Mouse (Mus musculus): ENCODE data around the gene Metap2.

Metap2 gene

DNA sequence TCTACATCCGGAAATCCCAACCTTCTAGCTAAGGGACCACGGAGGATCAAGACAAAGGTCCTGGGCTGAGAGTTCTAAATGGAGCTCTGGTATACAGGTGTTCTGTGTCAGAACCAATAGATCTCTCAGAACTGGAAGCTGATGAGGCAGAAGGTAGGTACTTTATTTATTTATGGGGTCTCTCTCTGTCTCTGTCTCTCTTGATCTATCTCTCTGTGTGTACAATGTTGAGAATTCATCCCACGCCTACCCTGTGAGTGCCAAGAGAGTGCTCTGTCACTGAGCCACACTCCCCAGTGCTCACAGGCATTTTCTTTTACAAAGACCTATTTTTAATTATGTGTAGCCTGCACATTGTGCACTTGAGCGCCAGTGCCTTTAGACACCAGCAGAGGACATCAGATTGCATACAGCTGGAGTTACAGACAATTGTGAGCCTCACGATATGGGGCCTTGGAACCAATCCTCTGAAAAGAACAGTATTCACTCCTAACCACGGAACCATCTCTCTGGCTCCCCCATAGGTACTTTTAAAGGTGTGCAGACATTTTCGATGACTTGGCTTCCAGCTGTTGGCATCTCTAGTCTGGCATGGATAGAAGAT is at the start of gene Metap2:
TSS of gene Metap2 (minus strand) at position 51 of the 604 bp plus-strand sequence.
- DNase-seq, result no peak

DNA sequence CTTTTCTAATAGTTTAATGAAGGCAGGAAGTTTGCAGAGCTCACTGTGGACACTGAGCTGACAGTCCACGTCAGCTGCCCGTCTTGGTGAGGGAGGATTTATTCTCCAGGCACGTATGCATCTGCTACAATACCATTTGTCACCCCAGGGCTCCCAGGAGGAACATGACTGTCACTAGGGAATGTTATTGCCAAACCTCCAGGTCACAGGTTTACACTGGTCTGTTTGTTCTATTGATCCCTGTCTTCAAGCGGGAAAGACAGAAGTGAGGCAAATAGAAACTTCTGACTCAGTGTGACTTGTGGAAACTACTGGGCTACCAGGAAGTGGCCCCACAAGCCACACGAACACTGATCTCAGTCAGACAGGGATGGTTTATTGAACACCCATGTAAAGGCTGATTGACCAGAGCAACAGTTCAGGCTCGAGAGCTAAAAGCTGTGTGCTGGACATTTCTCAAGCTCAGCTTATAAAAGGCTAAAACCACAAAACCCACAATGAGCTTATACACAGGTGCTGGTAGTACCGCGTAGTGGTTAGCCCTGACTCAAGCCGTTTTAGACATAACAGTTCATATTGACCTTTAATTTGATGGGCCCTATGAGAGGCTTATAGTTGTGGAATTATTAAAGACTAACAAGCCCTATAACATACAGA is 49.1 kb upstream of the Metap2 start:
- DNase-seq, result no peak

DNA sequence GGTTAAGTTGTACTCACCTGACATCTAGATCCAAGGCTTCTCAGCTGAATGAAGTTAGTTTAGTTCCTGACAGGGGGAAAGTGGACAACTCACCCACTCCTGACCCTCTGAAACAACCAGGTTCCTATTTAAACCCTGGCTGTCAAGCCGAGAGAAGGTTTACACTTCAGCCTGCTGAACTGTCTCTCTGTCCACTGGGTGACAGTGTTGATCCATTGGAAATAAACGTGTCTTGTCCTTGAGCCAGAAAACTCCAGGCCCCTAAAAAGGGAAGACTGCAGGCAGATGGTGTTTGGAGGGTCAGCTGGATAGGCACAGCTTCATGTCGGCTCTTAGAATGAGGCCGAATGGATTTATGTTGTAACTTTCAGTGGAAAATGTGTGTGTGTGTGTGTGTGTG is 48.5 kb upstream of the Metap2 start:
- no peak for DNase-seq

DNA sequence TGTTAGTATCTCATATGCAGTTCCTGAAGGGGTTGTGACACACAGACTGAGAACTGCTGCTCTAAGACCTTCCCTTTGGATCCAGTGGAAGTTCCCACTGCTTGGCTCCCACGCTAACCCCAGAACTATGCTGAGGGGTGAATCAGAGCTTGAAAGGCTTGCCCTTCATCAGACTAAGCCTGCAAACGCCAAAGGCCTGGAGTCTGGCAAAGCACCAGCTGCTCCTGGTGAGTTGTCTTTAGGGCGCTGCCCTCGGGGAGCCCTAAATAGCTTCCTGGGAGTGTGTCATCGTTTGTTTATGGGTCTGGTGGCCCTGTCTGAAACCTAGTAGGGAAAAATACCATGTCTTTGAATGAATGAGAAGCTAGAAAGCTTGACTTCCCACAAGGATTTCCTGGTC is 47.3 kb upstream of the Metap2 start:
- DNase-seq, result no peak

DNA sequence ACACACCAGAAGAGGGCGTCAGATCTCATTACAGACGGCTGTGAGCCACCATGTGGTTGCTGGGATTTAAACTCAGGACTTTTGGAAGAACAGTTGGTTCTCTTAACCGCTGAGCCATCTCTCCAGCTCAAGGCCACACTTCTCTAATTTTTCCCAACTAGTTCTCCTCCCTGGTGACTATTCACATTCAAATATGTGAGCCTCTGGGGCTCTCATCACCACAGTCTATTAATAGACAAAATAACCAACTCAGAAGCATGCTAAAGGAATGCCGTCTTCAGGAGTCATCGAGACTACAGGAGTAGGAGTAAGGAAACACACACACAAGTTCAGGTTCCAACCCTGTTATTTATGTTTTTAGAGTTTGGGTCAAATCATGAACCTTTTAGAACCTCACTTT is 43.4 kb upstream of the Metap2 start:
- DNase-seq, result no peak

DNA sequence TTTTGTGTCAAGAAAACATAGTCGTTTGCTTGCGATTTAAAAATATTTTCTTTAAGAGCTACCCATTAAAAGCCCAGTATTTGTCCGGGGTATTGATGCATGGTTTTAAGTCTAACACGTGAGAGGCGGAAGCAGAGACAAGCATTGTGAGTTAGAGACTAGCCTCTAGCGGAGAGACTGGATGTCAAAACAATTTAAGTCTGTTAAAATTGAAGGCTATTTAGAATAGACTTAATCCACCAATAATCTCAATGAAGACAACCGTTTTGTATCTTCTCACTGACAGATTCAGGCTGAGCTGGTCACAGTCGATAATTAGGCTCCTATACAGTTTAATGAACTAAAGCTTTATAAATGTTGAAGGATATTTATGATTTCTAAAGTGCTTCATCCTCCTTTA is 42.8 kb upstream of the Metap2 start:
- DNase-seq, result no peak

DNA sequence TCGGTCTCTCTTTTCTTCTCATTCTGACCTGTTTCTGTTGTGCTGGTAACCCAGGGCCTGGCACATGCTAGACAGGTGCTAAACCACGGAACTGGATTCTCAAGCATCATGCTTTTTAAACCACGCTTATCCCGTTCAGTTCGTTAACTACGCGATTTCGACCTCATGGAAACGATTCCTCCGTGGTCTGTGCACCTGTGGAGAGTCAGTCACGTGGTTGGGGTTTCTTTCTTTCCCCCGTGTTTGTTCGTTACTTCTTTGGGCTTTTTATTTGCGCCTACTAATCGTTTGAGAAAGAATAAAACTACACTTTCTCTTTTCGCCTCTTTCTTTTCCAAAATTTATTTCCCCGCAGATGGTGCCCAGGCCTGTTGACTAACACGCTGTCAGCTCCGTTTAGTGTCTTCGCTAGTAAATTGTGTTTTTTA is 42.0 kb upstream of the Metap2 start:
- DNase-seq, result no peak

DNA sequence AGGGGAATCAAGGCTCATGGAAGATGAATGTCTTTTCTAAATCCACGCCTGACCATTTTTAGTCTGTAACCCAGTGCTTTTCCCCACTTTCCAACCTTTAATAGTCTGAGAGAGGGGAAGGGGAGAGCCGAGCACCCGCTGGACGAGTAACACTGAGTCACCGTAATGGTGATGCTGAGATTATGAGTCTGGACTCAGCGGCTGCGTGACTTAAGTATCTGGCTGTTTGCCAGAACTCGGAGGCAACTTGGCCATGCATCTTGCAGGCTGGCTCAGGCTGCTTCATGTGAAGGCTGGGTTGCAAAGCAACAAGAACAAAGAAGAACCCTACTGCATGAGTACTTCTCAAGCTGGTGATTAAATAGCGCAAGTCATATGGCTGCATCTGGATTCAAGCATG is 37.1 kb upstream of the Metap2 start:
- no peak for DNase-seq

DNA sequence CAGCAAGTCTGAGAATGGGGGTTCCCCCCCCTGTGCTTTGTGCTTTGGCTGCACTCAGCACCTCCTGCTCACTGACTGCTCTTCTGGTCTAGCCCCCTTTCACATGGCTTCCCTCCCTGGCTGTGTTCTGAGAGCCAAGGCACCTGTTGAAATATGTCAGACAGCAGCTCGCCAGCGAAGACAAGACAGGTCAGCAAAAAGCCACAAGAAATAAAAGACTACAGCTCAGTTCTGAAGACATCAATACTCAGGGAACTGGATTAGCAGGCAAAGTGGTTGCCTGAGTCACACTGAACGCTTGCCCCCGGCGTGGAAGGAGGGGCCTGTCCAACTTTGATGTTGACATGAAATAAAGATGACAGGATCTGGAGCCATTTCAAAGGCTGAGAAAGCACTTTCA is 36.0 kb upstream of the Metap2 start:
- no peak for DNase-seq

DNA sequence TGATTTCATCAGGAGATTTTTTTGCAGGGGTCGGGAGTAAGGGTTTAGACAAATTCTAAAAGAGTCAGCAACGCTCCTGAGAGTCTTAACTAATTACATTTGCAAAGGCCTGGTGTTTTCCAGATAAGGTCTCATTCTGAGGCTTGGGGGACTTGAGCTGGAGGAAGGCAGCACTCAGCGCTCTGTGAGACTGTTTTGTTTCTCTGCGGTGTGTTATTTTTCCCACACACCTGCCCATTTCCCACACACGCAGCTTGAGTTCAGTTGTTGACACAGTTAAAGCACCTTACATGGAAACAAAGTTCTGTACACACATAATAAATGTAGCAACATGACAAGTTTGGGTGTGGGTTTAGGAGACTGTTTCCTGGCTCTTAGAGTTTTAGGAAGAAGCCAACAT is 35.1 kb upstream of the Metap2 start:
- DNase-seq, result no peak

DNA sequence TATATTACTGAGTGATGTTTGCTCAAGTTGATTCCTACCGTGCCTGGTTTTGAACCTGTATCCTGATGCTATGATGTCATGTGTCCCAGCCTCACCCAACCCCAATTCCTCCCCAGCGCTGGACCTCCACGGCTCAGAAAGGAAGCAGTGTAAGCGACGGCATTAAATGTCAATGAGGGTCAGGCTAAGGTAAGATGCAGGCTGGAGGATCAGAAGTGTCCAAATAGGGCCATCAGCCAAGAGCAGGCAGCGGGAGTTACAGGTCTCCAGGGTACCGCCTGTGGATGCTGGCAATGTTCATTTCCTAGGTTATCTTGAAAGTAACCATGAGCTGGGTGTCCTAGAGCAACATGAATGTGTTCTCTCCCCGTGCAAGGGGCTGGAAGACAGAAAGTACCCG is 34.5 kb upstream of the Metap2 start:
- DNase-seq, result no peak

DNA sequence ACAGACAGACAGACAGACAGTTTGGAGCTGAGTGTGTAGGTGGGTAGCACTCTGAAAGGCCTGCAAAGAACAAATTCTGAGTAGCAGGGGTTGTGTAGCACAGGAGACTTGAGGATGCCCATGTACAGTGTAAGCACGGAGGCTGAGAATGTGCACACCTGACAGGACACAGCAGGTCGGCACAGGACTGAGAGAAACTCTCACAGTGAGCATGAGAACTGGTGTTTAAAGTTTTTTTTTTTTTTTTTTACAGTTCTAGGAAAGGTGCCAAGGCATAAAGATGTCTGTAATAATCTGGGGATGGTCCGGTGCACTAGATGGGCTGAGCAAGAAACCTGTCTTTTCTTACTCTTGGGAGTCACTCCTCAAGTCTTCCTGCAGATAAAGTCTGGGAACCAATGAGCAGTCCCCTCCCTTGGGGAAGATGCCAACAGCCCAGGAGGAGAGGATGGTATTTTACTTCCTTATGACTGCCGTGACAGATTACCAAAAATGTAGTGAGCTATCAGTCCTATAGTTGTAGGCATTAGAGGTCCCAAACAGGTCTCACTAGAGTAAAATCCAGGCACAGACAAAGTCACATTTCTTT is 33.4 kb upstream of the Metap2 start:
- DNase-seq, result no peak

DNA sequence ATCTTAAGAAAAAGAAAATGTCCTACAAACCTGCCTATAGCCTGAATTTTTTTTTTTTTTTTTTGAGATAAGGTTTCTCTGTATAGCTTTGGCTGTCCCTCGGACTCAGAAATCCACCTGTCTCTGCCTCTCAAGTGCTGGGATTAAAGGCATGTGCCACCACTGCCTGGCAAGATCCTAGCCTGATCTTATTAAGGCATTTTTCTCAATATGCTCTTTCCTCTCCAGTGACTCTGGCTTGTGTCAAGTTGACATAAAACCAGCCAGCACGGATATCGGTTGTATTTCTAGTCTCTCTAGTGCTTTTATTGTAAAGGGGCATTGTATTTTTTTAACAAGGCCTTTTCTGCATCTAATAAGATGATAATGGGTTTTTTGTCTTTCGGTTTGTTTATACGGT is 27.8 kb upstream of the Metap2 start:
- no peak for DNase-seq

DNA sequence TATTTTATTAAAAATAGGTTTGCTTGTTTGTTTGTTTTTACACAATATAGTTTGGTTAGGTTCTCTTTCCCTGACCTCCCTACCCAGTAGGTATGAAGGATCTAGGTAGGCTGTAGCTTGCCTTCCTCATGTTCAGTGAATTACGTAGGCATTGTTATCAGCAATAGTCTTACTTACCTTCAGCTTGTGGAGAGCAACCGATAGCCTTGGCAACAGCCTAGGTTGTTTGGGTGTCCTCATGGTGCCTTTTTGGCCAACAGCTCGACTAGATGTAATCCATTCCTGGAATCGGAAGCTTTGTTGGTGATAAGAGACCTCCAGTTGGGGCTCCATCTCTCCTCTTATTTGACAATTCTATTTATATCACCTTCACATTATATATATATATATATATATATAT is 24.3 kb upstream of the Metap2 start:
- DNase-seq, result no peak

DNA sequence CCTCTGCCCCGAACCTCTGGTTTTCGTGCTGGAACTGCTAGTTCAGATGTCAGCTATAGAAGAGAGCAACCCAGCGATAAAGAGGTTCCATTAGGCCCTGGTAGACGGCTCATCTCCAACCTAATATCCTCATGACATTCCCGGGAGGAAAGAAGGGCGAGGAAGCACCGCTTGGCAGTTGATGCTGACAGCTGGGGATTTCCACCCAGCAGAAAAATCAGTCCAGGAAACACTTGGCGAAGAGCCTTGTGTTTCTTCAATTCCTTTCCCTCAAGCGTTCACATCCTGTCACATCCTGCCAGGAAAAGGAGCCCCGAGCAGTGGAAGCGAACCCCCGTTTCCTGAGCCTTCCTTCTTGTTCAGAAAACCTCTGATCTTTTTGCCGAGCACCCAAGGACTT is 22.3 kb upstream of the Metap2 start:
- DNase-seq, result no peak

DNA sequence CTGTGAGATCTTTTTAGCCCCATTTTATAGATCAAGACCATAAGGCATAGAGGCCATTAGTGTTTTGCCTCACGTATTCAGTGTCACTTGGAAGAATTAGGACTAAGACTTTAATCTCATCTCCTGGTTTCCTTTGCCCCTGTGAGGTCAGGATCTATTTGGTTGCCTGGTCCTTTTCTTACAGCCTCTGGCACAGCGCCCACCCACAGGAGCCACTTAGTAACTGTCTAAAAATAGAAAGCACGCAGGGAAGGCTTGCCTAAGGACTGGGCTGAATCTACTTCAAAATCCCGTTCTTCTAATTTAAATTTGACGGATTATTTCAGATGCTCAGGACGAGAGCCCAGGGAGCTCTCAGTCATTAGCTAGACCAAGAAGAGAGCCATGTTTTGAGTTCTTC is 21.8 kb upstream of the Metap2 start:
- no peak for DNase-seq

DNA sequence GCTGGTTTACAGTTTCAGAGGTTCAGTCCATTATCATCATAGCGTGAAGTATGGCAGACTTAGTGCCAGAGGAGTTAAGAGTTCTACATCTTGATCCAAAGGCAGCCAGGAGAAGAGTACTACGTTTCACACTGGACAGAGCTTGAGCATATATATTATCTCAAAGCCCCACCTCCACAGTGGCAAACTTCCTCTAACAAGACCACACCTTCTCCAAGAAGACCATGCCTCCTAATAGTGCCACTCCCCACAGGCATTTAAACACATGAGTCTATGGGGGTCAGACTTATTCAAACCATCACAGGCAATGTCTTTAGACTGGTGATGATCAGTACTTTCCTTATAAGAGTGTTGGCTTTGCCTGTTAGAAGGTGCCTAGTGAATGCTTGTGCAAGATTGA is 21.2 kb upstream of the Metap2 start:
- DNase-seq, result no peak

DNA sequence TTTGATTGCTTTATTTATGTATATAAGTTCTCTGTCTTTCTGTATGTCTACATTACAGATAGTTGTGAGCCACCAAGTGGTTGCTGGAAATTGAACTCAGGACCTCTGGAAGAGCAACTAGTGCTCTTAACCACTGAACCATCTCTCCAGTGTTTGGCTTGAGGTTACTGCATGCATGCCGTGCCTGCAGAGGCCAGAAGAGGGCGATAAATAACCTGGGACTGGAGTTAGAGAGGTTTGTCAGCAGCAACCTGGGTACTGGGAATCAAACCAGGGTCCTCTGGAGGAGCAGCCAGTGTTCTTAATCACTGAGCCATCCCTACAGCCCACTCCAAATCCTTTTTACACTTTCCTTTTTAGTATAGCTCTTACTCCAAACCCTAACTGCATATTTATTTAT is 19.9 kb upstream of the Metap2 start:
- no peak for DNase-seq

DNA sequence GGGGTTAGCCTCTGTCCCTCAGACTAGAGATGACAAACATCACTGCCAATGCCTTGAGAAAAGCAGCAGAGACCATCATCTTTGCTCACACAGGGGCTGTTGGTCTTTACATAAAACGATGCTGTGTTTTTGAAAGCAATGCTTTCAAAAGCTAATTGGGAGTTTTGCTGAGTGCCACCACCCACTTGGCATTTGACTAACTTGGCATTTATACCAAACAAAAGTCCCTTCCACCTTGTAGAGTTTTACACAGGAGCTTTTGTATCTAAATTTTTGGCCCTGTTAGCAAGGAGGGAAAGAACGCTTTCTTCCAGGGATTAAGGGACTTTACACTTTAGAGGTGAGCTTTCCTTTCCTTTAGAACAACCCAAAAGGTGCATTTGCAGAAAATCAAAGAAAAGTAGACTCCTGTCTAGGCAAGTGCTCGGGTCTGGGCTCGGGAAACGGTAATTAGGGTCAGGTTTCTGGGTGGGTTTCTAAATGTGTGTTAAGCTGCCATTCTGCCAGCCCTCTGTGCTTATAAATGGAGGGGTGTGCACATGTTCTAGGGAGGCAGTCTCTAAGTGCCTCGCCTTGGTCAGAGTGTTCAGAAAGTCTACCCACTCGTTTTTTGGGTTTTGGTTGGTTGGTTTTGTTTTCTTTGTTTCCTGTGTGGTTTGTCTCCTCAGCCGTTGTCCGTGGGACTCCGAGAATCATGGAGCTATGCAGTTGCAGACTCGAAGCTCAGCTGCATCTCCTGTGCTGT is 18.8 kb upstream of the Metap2 start:
- no peak for DNase-seq

DNA sequence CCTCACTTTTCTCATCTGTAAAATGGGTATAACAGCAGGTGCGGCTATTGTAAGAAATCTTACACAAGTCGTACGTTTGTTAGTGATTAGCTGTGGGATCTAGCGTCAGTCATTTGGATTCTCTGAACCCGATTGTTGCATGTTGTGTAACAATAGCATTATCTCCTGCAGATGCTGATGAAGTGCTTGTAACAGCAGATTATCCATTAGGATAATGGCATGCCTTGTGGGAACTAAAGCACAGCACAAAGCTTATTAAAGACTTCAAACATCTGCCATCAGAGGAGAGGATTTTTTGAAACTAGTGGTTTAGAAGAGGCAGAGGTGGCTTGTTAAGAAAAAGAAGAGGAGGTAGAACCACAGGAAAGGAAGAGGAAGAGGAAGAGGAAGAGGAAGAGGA is 16.6 kb upstream of the Metap2 start:
- DNase-seq, result no peak

DNA sequence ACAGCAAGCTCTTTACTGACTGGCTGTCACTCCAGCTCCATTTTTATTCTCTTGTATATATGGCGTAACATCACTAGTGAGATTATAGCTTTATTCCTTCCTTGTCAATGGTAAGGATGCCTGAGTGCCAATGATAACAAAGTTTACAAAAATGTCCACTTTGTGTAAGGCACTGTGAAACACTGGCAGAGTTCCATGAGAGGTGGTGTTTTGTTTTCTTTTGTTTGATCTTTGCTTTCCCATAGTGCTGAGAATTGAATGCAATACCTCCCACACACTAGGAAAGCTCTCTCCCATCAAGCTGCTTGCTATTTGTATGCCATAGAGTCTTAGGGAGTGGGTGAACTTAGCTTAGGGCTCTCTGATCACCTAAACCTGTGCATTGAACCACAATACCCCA is 16.0 kb upstream of the Metap2 start:
- no peak for DNase-seq

DNA sequence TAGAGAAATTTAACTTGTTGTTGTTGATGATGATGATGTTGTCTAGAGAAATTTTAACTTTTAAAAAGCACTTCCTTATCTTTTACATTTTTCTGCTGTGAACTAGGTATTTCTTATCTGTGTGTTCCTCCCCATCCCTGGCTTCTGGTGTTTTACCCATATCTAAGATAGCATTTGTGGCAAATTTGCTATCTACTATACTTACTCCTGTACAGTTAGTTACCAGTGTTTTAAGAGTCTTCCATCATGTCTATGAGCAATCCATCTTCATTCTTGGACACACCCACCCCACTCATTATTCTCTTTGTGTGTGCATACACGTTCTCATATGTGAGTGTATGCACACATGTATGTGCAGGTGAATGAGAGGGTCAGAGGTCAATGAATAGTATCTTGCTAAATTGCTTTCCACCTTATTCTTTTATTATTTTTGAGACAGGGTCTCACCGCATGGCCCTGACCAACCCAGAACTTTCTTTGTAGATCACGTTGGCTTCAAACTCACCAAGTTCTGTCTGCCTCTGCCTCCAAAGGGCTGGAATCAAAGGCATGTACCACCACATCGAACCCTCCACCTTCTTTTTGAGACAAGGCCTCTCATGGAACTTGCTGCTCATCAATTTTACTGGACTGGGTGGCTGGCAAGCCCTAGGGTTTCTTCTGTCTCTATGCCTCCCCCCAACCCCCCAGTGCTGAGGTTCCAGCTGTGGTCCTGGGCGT is 15.4 kb upstream of the Metap2 start:
- DNase-seq, result no peak

DNA sequence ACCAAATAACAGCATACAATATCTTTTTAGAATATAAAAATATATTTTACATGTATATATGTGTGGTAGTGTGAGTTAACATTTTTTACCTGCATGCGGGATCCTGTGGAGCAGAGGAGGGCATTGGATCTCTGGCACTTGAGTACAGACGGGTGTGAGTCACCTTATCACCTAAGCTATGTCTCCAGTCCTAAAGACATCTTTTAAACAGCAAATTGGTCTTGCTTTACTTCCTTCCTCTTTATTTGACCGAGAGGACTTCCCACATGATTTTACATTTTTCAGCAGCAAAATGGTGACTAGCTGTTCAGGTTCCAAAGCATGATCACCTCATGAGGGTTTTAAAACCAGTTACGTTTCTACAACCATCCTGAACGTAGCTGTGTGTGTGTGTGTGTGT is 14.4 kb upstream of the Metap2 start:
- DNase-seq, result no peak

All from spleen, adult 18-20 months (tissue).